Mouse (Mus musculus) lung, embryonic 16.5 days (tissue): ENCODE measurements at regions not wholly inside any gene's neighbourhood (a gene's known extent, or its start where the extent isn't known, plus 50 kb on each side); places are given as distances from the start of the nearest gene placed in this dataset.

ENCODE experiments used
- ATAC-seq: fragments of 200-750 bp; cut with Nextera tagmentation; 2 replicates; pipeline ENCODE4 v1.8.0; 2017; ENCODE audit warnings: low read depth, mild to moderate bottlenecking, moderate library complexity
- H3K27ac ChIP-seq: fragments of 300-500 bp; sonication (generic); 2 replicates; pipeline ENCODE4 v1.5.1; 2014; ENCODE audit warnings: mild to moderate bottlenecking, control low read depth, low read length
- H3K27me3 ChIP-seq: fragments of 300-500 bp; sonication (generic); 2 replicates; pipeline ENCODE4 v1.6.1; 2014; ENCODE audit warnings: low read depth, low read length, mixed read lengths; ENCODE audit not compliant: control insufficient read depth, insufficient read depth
- H3K36me3 ChIP-seq: fragments of 300-500 bp; sonication (generic); 2 replicates; pipeline ENCODE4 v1.6.1; 2014; ENCODE audit warnings: low read length; ENCODE audit not compliant: control insufficient read depth, insufficient read depth
- H3K4me1 ChIP-seq: fragments of 300-500 bp; sonication (generic); replicated peaks from 2 replicates; pipeline ENCODE4 v1.6.1; 2014; ENCODE audit warnings: low read length, mixed read lengths; ENCODE audit not compliant: control insufficient read depth, insufficient read depth
- H3K4me2 ChIP-seq: fragments of 300-500 bp; sonication (generic); 2 replicates; pipeline ENCODE4 v1.6.1; 2014; ENCODE audit warnings: low read depth, low read length, control low read depth
- H3K4me3 ChIP-seq: fragments of 300-500 bp; sonication (generic); 2 replicates; pipeline ENCODE4 v1.5.1; 2014; ENCODE audit warnings: mild to moderate bottlenecking, low read length, control low read depth
- H3K9ac ChIP-seq: fragments of 300-500 bp; sonication (generic); 2 replicates; pipeline ENCODE4 v1.6.1; 2014; ENCODE audit warnings: low read length, control low read depth
- H3K9me3 ChIP-seq: fragments of 300-500 bp; sonication (generic); 2 replicates; pipeline ENCODE4 v1.6.1; 2016; ENCODE audit warnings: low read length; ENCODE audit not compliant: control insufficient read depth
- WGBS: fragments of 180-500 bp; shearing (Covaris S2); extraction: QIAGEN DNeasy Blood & Tissue Kit; methylation state at CpG from one replicate; pipeline ENCODE4 v1.1.7; 2014; 5-methylcytosine and 5-hydroxymethylcytosine counted together

DNA sequence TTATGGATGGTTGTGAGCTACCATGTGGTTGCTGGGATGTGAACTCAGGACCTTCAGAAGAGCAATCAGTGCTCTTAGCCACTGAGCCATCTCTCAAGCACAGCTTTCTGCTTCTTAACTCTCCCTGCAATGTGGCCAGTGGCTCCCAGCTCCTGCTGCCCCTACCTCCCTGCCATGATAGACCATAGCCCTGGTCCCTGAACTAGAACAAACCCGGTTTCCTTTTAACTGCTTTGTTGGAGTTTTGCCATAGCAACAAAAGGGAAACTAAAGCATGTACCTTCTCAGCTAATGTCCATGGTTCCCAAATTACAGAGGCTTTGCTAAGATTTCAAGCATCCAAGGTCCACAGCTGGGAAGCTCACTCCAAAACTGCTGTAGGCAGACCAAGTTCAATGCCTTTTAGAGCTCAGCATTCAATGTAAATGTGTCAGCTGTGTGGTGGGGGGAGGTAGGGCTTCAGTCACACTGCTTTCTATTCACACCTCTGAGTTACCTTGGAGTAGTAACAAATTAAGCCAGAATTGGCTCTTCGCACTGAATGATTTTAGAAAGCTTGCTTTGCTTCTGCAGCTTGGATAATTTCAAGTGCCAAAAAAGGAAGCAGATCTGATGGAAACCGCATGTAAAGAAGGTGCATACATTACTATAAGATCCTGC lies 54.0 kb upstream of the Usp24 start:
- no peak for ATAC-seq
- no peak overlapping the region for H3K9ac ChIP-seq
- no peaks in the 10 kb centered on the region for H3K36me3 ChIP-seq
- no peaks in the 10 kb centered on the region for H3K9me3 ChIP-seq
- no peak overlapping the region for H3K4me2 ChIP-seq
- no peak overlapping the region for H3K27ac ChIP-seq
- 68% methylated on average over 3 of the region's 3 CpGs for WGBS
- H3K4me3 ChIP-seq = no peak overlapping the region
- H3K27me3 ChIP-seq = no peaks in the 10 kb centered on the region
- H3K4me1 ChIP-seq = no peaks in the 10 kb centered on the region

DNA sequence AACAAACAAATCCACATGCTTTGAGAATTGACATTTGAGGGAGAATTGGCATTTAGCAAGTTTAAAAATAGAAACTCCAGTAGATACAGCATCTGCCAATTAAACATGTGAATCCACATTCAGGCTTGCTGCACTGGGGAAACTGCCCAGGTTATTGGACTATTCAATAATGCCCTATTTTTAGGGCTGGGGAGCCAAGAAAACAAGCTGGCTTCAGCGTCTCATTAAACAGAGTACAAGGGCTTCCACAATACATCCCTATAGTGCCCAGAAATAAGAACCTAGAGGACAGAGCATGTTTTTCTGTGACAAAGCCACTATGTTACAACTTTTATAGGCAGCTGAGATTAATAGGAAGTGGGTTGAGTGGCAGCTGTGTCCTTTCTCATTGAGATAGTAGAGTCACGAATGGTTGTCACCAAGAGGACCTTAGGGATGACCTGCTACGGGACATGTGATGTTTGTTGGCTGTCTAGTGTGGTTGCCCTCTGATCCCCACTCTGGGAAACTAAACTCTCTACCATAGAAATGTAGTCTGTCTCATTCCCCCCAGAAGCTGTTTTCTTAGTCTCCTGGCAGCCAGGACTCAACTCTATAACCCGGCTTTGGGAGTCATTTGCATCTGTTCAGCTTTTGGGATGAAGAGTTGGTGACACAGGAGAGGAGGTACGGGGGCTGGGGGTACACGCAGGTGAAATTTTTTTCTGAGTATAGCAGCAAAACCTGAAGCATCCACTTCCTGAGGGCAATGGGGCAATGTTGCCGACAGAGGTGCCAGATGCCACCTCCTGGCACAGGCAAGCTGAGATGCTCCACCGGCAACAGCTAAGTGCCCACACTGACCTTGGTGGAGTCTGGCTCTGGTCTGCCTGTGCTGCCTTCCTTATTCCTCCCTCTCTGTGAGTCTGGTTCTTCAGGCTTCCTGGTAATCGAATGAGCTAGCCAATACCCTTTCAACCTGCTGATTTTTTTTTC lies 53.0 kb upstream of the Usp24 start:
- H3K36me3 ChIP-seq = no peaks in the 10 kb centered on the region
- H3K27ac ChIP-seq = no peak overlapping the region
- no peak for ATAC-seq
- no peaks in the 10 kb centered on the region for H3K4me1 ChIP-seq
- H3K9me3 ChIP-seq = no peaks in the 10 kb centered on the region
- no peak overlapping the region for H3K4me3 ChIP-seq
- no peak overlapping the region for H3K4me2 ChIP-seq
- H3K27me3 ChIP-seq = no peaks in the 10 kb centered on the region
- 68% methylated on average over 9 of the region's 9 CpGs for WGBS
- no peak overlapping the region for H3K9ac ChIP-seq
